Mouse (Mus musculus): ENCODE data around the gene Dlx3. TPM values are rescaled to one million over a fixed set of nuclear protein-coding genes. Genes with fewer than 3 reads are reported as not detected.

Gene Dlx3
- total and polyA plus RNA-seq, 2 experiments from 2014 or later: 0.14 TPM; not detected in 1

- H3K36me3 ChIP-seq (ENCODE audit: insufficient read depth): no peaks in the 10 kb centered on the region
- ATAC-seq (no peak), DNase-seq (no peak)
- H3K4me2 ChIP-seq (ENCODE audit: low read depth): peak overlapping the region; percentile 30
- no peak overlapping the region for H3K9ac ChIP-seq
- 3% methylated on average over 59 of the region's 63 CpGs for WGBS
- H3K9me3 ChIP-seq (ENCODE audit: low read length): no peaks in the 10 kb centered on the region
- H3K4me3 ChIP-seq (ENCODE audit: low read depth, low read length): peak overlapping the region; percentile 12; the same call in 1 of the 2 replicates
- no peaks in the 10 kb centered on the region for H3K4me1 ChIP-seq (ENCODE audit: insufficient read depth)
- no peak for TF ChIP-seq CTCF (IDR thresholded peaks at IDR 0.05; ENCODE audit: low read depth)
- H3K27ac ChIP-seq (ENCODE audit: low read depth, low read length): no peak overlapping the region
- H3K27me3 ChIP-seq (ENCODE audit: insufficient read depth, low read length): peaks cover 71% of the 10 kb centered on the region
These were observed 1.5 kb downstream of the Dlx3 start for GRCm38 (mm10) chr11:95121161-95122099.

- no peak for ATAC-seq
- no peak for DNase-seq
- no peaks in the 10 kb centered on the region for H3K9me3 ChIP-seq (ENCODE audit: low read length)
- no peaks in the 10 kb centered on the region for H3K36me3 ChIP-seq (ENCODE audit: insufficient read depth)
- WGBS: 26% methylated on average over 6 of the region's 6 CpGs
- no peak overlapping the region for H3K4me2 ChIP-seq (ENCODE audit: low read depth)
- no peak for TF ChIP-seq CTCF (IDR thresholded peaks at IDR 0.05; ENCODE audit: low read depth)
- H3K4me1 ChIP-seq (ENCODE audit: insufficient read depth): no peaks in the 10 kb centered on the region
- H3K9ac ChIP-seq: no peak overlapping the region
- peaks cover 71% of the 10 kb centered on the region for H3K27me3 ChIP-seq (ENCODE audit: insufficient read depth, low read length)
- no peak overlapping the region for H3K27ac ChIP-seq (ENCODE audit: low read depth, low read length)
- no peak overlapping the region for H3K4me3 ChIP-seq (ENCODE audit: low read depth, low read length)
These were observed 2.2 kb downstream of the Dlx3 start for GRCm38 (mm10) chr11:95122100-95122489.

GRCm38 (mm10) chr11:95125366-95125948 is 5.5 kb downstream of the Dlx3 start:
- DNase-seq (no peak), ATAC-seq (no peak)
- no peak overlapping the region for H3K4me3 ChIP-seq (ENCODE audit: low read depth, low read length)
- no peak overlapping the region for H3K9ac ChIP-seq
- H3K27ac ChIP-seq (ENCODE audit: low read depth, low read length): no peak overlapping the region
- H3K4me2 ChIP-seq (ENCODE audit: low read depth): no peak overlapping the region
- H3K36me3 ChIP-seq (ENCODE audit: insufficient read depth): no peaks in the 10 kb centered on the region
- WGBS: 37% methylated on average over 7 of the region's 7 CpGs
- H3K27me3 ChIP-seq (ENCODE audit: insufficient read depth, low read length): peaks cover 44% of the 10 kb centered on the region
- no peaks in the 10 kb centered on the region for H3K9me3 ChIP-seq (ENCODE audit: low read length)
- no peaks in the 10 kb centered on the region for H3K4me1 ChIP-seq (ENCODE audit: insufficient read depth)
- no peak for TF ChIP-seq CTCF (IDR thresholded peaks at IDR 0.05; ENCODE audit: low read depth)

- no peaks in the 10 kb centered on the region for H3K9me3 ChIP-seq (ENCODE audit: low read length)
- DNase-seq (no peak), ATAC-seq (peak; percentile 69)
- peaks cover 33% of the 10 kb centered on the region for H3K27me3 ChIP-seq (ENCODE audit: insufficient read depth, low read length)
- peak overlapping the region; percentile 9 for H3K4me3 ChIP-seq (ENCODE audit: low read depth, low read length)
- H3K4me2 ChIP-seq (ENCODE audit: low read depth): peak overlapping the region; percentile 42
- 3% methylated on average over 18 of the region's 20 CpGs for WGBS
- H3K9ac ChIP-seq: peak overlapping the region; percentile 4; the same call in 1 of the 2 replicates
- H3K4me1 ChIP-seq (ENCODE audit: insufficient read depth): no peaks in the 10 kb centered on the region
- H3K36me3 ChIP-seq (ENCODE audit: insufficient read depth): no peaks in the 10 kb centered on the region
- TF ChIP-seq CTCF (IDR thresholded peaks at IDR 0.05; ENCODE audit: low read depth): no peak
- H3K27ac ChIP-seq (ENCODE audit: low read depth, low read length): no peak overlapping the region
These were observed 6.6 kb downstream of the Dlx3 start for GRCm38 (mm10) chr11:95126272-95127245.

- ATAC-seq (no peak), DNase-seq (no peak)
- Histone ChIP-seq H3K27ac (ENCODE audit: low read depth, low read length) (no peak overlapping the region), H3K9me3 (ENCODE audit: low read length) (no peaks in the 10 kb centered on the region), H3K4me2 (ENCODE audit: low read depth) (no peak overlapping the region), H3K27me3 (ENCODE audit: insufficient read depth, low read length) (peaks cover 16% of the 10 kb centered on the region), H3K4me3 (ENCODE audit: low read depth, low read length) (no peak overlapping the region), H3K4me1 (ENCODE audit: insufficient read depth) (no peaks in the 10 kb centered on the region), H3K36me3 (ENCODE audit: insufficient read depth) (no peaks in the 10 kb centered on the region), H3K9ac (no peak overlapping the region)
- no peak for TF ChIP-seq CTCF (IDR thresholded peaks at IDR 0.05; ENCODE audit: low read depth)
- 65% methylated on average over 11 of the region's 11 CpGs for WGBS
These were observed 8.4 kb downstream of the Dlx3 start for GRCm38 (mm10) chr11:95128359-95128758.

- no peaks in the 10 kb centered on the region for H3K4me1 ChIP-seq (ENCODE audit: insufficient read depth)
- no peaks in the 10 kb centered on the region; the same call in 1 of the 2 replicates for H3K27me3 ChIP-seq (ENCODE audit: insufficient read depth, low read length)
- no peak for DNase-seq
- H3K27ac ChIP-seq (ENCODE audit: low read depth, low read length): no peak overlapping the region
- H3K36me3 ChIP-seq (ENCODE audit: insufficient read depth): no peaks in the 10 kb centered on the region
- no peak overlapping the region for H3K4me3 ChIP-seq (ENCODE audit: low read depth, low read length)
- no peaks in the 10 kb centered on the region for H3K9me3 ChIP-seq (ENCODE audit: low read length)
- no peak for TF ChIP-seq CTCF (IDR thresholded peaks at IDR 0.05; ENCODE audit: low read depth)
- WGBS: 79% methylated on average over 17 of the region's 17 CpGs
- no peak overlapping the region for H3K4me2 ChIP-seq (ENCODE audit: low read depth)
- no peak for ATAC-seq
- H3K9ac ChIP-seq: no peak overlapping the region
These were observed 10.8 kb downstream of the Dlx3 start for GRCm38 (mm10) chr11:95130668-95131252.
